Mouse (Mus musculus): ENCODE measurements around the gene Pycr2. TPM values are rescaled to one million over a fixed set of nuclear protein-coding genes. Genes with fewer than 3 reads are reported as not detected.
"Not testable (repeated sequence)": the region's sequence is repeated elsewhere in the genome, so short reads cannot be mapped to it uniquely, and the experiment has no call there.

The Pycr2 gene
- total RNA-seq, 2 experiments from 2014 or later = 16.1 to 18.8 TPM

- no peak for DNase-seq
These were observed 1.8 kb downstream of the Pycr2 start for GRCm38 (mm10) chr1:180905876-180906275.

DNA sequence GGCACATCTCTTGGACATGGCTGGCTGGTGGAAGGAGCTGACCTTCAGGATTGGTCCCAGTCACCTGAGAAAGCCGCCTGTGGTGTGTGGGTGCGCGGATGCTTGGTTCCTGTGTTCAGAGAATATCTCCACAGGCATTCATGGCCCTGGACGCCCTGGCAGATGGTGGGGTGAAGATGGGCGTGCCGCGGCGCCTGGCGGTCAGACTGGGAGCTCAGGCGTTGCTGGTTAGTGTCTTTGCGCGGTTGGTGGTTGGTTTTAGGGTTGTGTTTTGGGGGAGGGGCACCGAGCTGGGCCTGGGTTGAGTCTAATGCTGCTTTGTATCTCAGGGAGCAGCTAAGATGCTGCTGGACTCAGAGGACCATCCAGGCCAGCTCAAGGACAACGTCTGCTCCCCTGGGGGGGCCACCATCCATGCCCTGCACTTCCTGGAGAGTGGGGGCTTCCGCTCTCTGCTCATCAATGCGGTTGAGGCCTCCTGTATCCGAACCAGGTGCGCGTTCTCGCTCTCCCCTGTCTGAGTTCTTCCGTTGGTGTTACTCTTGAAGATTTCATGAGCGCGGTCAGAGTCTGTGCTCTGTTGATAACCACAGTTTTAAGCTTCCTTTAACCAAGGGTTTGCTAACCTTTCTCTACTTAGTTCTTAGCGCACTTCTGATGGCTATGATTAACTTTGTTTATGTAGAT is 2.5 kb downstream of the Pycr2 start:
- no peak for DNase-seq

- peak; percentile 30 for DNase-seq
These were observed 7.0 kb downstream of the Pycr2 start for GRCm38 (mm10) chr1:180911138-180911537.

- DNase-seq = no peak
These were observed 7.7 kb downstream of the Pycr2 start for GRCm38 (mm10) chr1:180911653-180912287.

DNA sequence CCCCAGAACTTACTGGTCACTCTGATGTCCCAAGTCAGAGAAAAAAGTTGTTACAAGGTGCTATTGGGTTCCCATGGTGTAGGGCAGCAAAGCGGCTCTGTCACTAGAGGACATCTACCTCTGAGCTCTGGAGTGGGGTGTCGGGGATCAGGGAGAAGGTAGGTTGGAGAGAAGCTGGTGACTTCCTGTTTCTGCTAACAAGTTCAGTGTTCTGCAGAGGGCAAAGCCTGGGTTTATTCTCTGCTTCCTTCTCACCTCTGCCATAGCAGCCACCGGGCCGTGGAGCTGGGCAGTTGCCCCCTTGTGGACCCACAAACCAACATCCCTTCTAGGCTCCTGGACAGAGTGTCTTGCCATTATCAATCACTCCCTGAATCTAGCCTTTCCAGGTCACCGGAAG is 8.7 kb downstream of the Pycr2 start:
- no peak for DNase-seq

DNA sequence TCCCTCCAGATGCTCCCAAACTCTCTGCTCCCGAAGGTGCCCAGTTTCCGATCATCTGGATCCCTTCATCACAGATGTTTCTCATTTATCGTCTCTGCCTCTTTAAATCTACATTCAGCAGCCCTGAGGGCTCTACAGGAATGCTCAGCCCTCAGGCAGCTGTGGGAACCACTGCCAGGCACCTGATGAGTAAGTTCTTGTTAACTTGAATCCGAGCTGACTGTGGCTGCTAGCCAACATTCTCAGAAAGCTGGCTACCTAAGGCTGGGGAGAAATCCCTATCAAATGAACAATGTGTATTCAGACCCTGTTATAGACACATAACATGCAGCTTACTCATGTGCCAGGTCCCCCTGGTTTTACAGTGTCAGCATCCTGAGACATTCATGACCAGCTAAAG is 9.7 kb downstream of the Pycr2 start:
- DNase-seq = no peak

DNA sequence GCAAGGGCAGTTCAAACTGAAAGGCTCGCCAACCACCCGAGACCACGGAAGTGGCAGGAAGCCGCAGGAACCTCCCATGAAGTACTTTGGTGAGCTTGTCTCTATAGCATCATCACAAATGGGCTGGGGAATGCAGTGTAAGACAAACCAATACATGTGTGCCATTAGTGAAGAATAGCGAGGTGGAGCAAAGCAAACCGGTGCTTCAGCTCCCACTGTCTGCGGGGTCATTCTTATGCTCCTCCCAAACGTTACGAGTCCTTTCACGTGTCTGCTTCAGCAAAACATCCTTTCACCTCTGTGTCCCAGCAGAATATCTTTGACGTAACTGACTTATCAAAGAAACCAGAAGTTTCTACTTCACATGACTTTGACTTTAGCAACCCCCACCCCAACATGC is 12.3 kb downstream of the Pycr2 start:
- DNase-seq = no peak

DNA sequence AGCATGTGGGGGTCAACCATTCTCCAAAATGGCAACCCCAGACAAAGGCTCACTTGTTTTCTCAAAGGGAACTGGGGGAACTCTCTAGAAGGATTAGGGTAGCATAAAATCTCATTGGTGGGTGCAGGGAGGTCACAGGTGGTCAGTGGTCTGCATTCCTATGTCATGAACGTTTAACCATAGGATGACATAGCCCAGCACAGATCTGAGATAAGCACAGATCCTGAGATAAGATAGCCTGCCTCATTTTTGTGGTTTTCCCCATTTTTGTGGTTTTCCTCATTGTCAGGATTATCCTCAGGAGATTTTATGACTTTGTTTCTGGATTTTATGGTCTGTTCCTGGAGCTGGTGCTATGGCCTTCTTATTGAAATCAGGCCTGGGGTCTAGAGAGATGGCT is 13.0 kb downstream of the Pycr2 start:
- DNase-seq = no peak

- DNase-seq = peak; percentile 40
These were observed 15.6 kb downstream of the Pycr2 start for GRCm38 (mm10) chr1:180919686-180920085.

DNA sequence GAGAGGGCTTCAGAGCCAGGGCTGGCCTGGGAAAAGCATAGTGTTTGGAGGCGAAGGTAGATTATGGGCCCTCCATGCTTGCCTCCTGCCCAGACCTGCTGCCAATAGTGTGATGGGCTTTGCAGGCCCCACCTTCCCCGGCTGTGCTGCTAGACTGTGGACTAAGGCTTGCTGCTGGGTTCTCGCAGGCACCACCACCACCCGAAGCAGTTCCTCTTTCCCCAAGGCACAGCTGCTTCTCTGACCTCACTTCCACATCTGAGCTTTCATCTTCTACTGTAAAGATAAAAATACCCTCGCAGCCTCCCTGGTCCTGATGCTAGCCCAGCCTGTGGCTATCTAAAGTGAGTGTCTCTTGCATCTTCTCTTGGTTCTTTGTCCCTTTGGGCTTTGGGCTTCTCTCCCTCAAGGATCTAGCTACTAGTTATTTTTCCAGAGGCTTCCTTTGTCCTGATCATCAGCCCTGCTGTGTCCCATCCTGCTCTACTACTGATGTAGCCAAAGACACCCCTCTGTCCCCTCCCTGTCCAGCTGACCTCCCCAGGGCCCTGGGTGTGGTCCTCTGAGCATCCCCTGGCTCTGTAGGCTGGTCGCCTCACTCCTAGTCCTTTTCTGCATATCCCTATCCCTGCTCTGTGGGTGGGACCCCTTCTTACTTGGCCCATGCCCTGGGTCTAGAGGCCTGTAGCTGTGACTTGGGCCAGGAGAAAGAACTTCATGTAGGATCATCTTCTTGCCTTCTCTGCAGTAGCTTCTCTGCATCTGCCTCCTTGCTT is 18.4 kb downstream of the Pycr2 start:
- no peak for DNase-seq

GRCm38 (mm10) chr1:180924737-180925136 is 20.6 kb downstream of the Pycr2 start:
- DNase-seq = no peak

DNA sequence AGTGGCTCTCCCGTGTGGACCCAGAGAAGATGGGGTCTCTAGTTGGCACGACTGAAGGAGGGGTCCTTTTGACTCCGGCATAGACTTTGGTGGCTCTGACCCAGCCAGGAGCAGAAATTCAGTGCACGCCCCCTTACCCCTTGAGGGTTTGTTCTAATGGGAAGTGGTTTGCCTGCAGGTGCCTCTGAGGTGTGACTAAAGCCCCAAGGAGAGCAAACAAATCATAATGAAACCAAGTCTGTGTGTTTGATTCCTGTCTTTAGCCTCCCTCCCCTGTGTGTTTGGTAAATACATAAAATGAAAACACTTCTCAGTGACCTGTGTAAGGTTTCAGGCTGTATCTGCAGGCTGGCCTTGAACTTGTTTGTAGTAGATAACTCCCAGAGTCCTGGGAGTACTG is 22.2 kb downstream of the Pycr2 start:
- no peak for DNase-seq

DNA sequence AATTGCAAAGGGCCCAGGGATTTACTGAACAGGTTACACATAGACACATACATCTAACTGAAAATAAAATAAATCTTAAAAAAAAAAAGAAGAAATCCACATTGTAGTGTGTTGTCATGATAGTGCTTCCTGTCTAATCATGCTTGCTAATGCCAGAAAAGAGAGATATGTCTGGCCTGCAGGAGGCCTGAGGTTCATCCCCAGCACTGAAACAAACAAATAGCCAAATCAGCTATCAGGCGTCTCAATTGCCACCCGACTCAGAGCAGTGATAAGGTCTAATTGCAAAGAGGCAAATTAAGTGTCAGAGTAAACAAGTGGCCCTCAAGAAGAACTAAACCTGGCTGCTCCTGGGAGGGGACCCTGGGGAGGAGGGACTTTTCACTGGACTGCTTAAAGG is 25.5 kb downstream of the Pycr2 start:
- no peak for DNase-seq

GRCm38 (mm10) chr1:180931106-180931505 is 27.0 kb downstream of the Pycr2 start:
- no peak for DNase-seq

GRCm38 (mm10) chr1:180933659-180934058 is 29.6 kb downstream of the Pycr2 start:
- DNase-seq = no peak

GRCm38 (mm10) chr1:180934467-180935419 is 30.6 kb downstream of the Pycr2 start, which contains the start of gene Lefty1:
Gene Lefty1 (plus strand): TSS chr1:180935022.
- DNase-seq = no peak

GRCm38 (mm10) chr1:180936610-180937398 is 32.7 kb downstream of the Pycr2 start:
- peak; percentile 56 for DNase-seq

GRCm38 (mm10) chr1:180937631-180938030 is 33.5 kb downstream of the Pycr2 start:
- not testable (repeated sequence) for DNase-seq

DNA sequence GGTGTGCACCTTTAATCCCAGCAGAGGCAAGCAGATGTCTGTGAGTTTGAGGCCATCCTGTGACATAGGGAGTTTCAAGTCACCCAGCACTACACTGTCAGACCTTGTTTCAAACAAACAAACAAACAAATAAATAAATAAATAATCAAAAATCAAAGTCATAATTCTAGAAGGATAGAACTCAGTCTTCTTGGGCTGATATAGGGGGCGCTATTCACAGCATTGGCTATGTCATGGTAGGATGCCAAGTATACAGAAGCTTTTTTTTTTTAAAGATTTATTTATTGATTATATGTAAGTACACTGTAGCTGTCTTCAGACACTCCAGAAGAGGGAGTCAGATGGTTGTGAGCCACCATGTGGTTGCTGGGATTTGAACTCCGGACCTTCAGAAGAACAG is 34.7 kb downstream of the Pycr2 start:
- DNase-seq = not testable (repeated sequence)

DNA sequence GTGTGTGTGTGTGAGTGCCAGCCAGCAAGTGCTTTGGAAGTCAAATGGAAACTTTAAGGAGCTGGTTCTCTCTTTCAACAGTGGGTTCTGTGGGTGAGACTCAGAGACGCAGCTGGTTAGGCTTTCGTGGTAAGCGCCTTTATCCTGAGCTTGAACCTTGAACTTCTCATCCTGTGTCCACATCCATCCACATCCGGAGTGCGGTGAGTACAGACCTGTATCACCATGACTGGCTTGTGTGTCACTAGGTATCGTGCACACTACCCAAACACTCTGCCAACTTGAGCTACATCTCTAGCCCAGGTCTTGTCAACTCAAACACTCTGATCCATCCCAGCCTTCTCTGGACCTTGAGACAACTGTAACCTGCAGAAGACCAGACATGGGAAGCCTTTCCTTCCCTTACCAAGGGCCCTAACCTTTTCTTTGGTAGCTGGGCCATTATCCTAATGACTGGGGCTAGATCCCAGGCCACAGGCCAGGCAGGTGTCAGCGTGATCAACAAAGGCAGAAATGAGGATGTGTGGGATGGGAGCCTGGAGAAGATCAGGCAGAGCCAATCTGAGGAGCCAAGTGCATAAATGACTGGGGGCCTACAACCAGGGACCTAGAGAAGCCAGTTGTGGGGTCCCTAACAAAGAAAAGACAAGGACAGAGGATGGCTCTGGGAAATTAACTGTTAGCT is 36.8 kb downstream of the Pycr2 start:
- no peak for DNase-seq

DNA sequence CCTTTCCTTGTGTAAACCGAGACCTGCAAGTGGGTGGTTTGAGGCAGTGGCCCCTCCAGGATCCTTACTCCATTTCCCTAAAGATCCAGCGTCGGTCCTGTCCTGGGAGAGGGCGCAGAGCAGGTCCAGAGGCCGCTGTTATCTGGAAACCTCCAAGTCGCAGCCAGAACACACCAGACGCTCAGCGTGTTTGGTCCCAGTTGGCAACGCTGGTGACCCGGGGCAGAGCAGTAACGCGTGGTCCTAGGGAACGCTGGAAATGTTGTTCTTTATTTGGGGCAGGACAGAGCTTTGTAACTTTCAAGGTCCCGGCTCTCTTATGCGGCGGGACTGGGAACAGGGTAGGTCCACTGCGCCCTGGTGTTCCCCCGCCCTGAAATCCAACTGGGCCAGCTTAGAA is 37.6 kb downstream of the Pycr2 start:
- DNase-seq = peak; percentile 43
